Mouse (Mus musculus): ENCODE results near the gene Rab30. TPM values are rescaled to one million over a fixed set of nuclear protein-coding genes. Genes with fewer than 3 reads are reported as not detected.

Rab30 gene
- polyA plus RNA-seq, 1 experiment: 23.0 TPM

DNA sequence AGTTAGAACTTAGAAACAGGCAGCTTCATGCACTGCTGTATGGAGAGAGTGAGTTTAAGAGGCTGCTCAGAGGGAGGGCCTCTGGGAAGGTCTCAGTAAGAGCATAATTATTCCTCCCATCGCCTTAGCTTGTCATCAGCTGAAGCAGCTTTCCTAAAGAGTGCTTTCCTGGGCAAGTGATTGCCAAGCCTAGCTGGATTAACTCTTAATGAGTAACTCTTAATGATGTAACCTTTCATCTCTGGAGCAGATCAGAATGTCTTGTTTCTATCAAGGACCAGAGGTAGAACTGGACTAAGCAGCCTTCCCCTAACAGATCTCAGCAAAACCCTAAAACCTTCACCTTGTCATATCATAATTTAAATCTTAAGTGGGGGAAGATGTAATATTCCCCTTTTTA is 61.8 kb downstream of the Rab30 start:
- Histone ChIP-seq H3K4me1 (ENCODE audit: control insufficient read depth, insufficient read depth, low read length) (peaks cover 33% of the 10 kb centered on the region), H3K27ac (ENCODE audit: insufficient read depth, low read length) (no peak overlapping the region), H3K4me3 (replicated peaks; ENCODE audit: insufficient read depth, low read depth, low read length) (no peak overlapping the region), H3K27me3 (ENCODE audit: control insufficient read depth, insufficient read depth, low read length) (no peaks in the 10 kb centered on the region)
- WGBS: 79% methylated on average over 1 of the region's 1 CpGs
- no peak for TF ChIP-seq POLR2A (IDR thresholded peaks at IDR 0.05; ENCODE audit: borderline replicate concordance, insufficient read depth, low read length)
- no peak for DNase-seq

DNA sequence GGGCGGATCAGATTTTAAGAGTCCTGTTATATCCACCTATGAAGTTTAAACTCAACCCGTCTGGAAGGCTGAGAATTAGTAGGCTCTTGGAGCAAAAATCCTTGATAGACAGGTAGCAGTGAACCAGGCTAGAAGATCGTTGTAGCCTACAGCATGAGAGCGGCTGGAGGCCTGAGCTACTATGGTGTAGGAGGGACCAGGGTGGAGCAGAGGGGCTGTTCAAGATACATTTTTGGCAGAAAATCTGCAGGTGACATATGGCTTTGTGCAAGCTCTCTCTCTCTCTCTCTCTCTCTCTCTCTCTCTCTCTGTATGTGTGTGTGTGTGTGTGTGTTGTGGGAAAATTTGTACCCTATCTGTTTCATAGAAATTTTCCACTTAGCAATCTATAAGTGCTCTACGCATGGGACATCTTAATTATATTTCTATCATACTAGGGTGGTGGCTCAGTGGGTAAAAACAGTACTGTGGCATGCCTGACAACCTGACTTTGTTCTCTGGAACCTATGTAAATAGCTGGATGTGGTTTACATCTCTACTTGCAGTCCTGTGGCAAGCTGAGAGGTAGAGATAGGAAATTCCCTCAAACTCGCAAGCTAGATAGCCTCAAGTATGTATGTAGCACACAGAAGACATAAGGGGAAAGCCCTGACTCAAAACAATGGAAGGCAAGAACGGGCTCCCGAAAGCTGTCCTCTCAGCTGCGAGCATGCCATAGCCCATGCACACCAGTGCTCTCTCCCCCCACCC is 63.7 kb downstream of the Rab30 start:
- TF ChIP-seq POLR2A (IDR thresholded peaks at IDR 0.05; ENCODE audit: borderline replicate concordance, insufficient read depth, low read length) (no peak), CTCF (IDR thresholded peaks at IDR 0.05; ENCODE audit: borderline replicate concordance, insufficient read depth, low read depth, low read length) (no peak)
- peak in 1 of 2 experiments; percentile 54 for DNase-seq
- peak overlapping the region; percentile 28; the same call in 1 of the 2 replicates for H3K27ac ChIP-seq (ENCODE audit: insufficient read depth, low read length)
- no peak overlapping the region for H3K4me3 ChIP-seq (replicated peaks; ENCODE audit: insufficient read depth, low read depth, low read length)
- WGBS: 62% methylated on average over 9 of the region's 9 CpGs
- H3K4me1 ChIP-seq (ENCODE audit: control insufficient read depth, insufficient read depth, low read length): peaks cover 21% of the 10 kb centered on the region
- no peaks in the 10 kb centered on the region for H3K27me3 ChIP-seq (ENCODE audit: control insufficient read depth, insufficient read depth, low read length)

DNA sequence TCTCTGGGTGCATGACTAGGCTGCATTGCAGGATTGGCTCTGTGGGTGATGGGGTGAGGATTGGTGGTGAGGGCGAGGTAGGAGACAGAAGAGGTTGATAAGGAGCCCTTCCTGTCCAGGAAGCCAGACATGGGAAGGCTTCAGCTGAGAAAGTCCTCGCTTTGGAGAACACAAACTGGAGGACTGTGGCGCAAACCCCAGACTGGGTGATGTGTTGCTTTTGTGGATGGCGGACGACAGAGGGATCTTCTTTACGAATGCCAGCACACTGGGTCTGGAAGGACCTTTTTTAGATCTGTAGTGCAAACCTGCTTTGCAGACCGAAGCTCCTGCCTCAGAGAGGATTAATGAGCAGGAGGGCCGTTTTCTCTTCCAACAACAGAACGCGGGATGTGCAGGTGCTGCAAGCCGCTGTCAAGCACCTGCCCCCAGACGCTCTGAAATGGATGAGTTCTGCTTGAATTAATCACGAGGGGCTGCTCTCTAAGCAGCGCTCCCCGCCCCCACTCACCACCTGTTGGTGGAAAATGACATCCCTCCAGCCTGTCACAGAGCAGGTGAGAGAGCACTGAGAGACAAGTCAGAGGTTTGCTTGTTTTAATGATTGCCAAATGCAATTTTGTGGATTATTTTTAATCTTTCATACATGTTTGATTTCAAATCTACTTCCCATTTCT is 65.2 kb downstream of the Rab30 start:
- Histone ChIP-seq H3K4me1 (ENCODE audit: control insufficient read depth, insufficient read depth, low read length) (peaks cover 18% of the 10 kb centered on the region), H3K27me3 (ENCODE audit: control insufficient read depth, insufficient read depth, low read length) (no peaks in the 10 kb centered on the region), H3K27ac (ENCODE audit: insufficient read depth, low read length) (peak overlapping the region; percentile 25; the same call in 1 of the 2 replicates), H3K4me3 (replicated peaks; ENCODE audit: insufficient read depth, low read depth, low read length) (peak overlapping the region; percentile 10)
- TF ChIP-seq CTCF (IDR thresholded peaks at IDR 0.05; ENCODE audit: borderline replicate concordance, insufficient read depth, low read depth, low read length): no peak
- TF ChIP-seq POLR2A (IDR thresholded peaks at IDR 0.05; ENCODE audit: borderline replicate concordance, insufficient read depth, low read length): no peak
- 28% methylated on average over 15 of the region's 15 CpGs for WGBS
- peak in 1 of 2 experiments; percentile 47 for DNase-seq

DNA sequence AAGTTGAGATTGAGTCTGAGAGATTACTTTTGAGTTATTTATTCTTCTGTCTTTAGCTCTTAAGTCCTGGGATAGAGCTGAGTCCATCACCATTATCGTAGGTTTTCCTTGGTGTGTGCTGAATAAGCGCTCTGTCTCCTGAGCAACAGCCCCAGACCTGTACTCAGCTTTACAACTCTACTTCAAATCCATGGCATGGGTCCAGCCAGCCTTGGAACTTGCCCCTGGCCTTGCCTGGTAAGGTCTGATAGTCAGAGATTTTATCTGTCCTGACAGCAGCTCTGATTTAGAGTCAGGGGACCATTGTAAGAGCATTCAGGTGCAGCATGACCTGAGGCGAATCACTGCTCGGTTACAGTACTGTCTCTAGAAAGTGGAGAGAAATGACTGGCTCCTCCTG is 66.1 kb downstream of the Rab30 start:
- Histone ChIP-seq H3K4me3 (replicated peaks; ENCODE audit: insufficient read depth, low read depth, low read length) (no peak overlapping the region), H3K4me1 (ENCODE audit: control insufficient read depth, insufficient read depth, low read length) (peaks cover 18% of the 10 kb centered on the region), H3K27ac (ENCODE audit: insufficient read depth, low read length) (no peak overlapping the region), H3K27me3 (ENCODE audit: control insufficient read depth, insufficient read depth, low read length) (no peaks in the 10 kb centered on the region)
- TF ChIP-seq CTCF (IDR thresholded peaks at IDR 0.05; ENCODE audit: borderline replicate concordance, insufficient read depth, low read depth, low read length) (no peak), POLR2A (IDR thresholded peaks at IDR 0.05; ENCODE audit: borderline replicate concordance, insufficient read depth, low read length) (no peak)
- no peak for DNase-seq
- 72% methylated on average over 4 of the region's 4 CpGs for WGBS

DNA sequence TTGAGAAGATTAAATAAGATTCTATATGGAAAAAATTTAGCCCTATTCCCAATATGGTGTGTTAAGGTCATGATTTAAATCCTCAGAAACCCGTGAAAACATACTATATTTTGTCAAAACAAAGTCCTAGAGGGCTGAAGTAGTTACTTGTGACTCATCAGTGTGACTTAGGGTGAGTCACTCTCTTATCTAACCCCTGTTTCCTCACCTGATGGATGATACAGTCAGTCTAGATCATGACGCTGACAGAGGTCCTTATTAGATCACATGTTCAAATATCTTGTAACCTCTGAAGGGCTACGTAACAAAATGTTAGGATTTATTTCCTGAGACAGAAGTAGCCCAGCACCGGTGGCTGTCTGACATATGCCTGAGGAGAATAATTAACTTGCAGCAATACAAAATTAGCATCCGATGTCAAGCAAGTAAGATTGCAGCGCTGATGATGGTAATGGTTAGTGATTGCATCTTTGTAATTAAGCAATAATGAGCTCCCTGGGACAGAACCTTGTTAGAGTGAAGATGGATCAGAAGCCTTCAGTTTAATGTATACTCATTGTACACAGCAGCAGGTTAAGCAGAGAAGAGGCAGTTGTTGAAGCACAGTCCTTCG is 70.4 kb downstream of the Rab30 start:
- TF ChIP-seq CTCF (IDR thresholded peaks at IDR 0.05; ENCODE audit: borderline replicate concordance, insufficient read depth, low read depth, low read length): no peak
- TF ChIP-seq POLR2A (IDR thresholded peaks at IDR 0.05; ENCODE audit: borderline replicate concordance, insufficient read depth, low read length): no peak
- peaks cover 1% of the 10 kb centered on the region for H3K4me1 ChIP-seq (ENCODE audit: control insufficient read depth, insufficient read depth, low read length)
- 71% methylated on average over 7 of the region's 7 CpGs for WGBS
- no peak overlapping the region for H3K4me3 ChIP-seq (replicated peaks; ENCODE audit: insufficient read depth, low read depth, low read length)
- H3K27me3 ChIP-seq (ENCODE audit: control insufficient read depth, insufficient read depth, low read length): no peaks in the 10 kb centered on the region
- H3K27ac ChIP-seq (ENCODE audit: insufficient read depth, low read length): no peak overlapping the region
- no peak for DNase-seq

DNA sequence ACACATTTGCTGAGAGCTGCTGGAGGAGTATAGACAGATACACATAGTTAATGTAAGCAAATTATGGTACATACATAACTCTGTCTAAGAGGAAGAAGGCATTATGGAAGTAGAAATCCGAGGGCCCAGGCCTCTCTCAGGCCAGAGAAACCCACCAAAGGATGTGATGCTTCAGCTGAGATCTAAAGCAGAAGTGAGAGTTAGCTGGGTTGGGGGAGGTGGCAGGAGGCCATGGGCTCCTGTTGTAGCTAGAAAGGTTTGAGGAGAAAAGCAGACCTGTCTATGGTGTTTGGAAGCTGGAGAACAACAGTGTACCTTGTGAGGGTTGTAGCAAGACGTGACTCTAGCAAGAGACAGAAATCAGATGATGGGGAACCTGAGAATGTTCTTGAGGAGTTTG is 75.8 kb downstream of the Rab30 start:
- no peak overlapping the region for H3K27ac ChIP-seq (ENCODE audit: insufficient read depth, low read length)
- no peak for DNase-seq
- 78% methylated on average over 2 of the region's 2 CpGs for WGBS
- H3K27me3 ChIP-seq (ENCODE audit: control insufficient read depth, insufficient read depth, low read length): no peaks in the 10 kb centered on the region
- H3K4me1 ChIP-seq (ENCODE audit: control insufficient read depth, insufficient read depth, low read length): peaks cover 4% of the 10 kb centered on the region; the same call in 1 of the 2 replicates
- H3K4me3 ChIP-seq (replicated peaks; ENCODE audit: insufficient read depth, low read depth, low read length): no peak overlapping the region
- TF ChIP-seq CTCF (IDR thresholded peaks at IDR 0.05; ENCODE audit: borderline replicate concordance, insufficient read depth, low read depth, low read length) (no peak), POLR2A (IDR thresholded peaks at IDR 0.05; ENCODE audit: borderline replicate concordance, insufficient read depth, low read length) (no peak)

DNA sequence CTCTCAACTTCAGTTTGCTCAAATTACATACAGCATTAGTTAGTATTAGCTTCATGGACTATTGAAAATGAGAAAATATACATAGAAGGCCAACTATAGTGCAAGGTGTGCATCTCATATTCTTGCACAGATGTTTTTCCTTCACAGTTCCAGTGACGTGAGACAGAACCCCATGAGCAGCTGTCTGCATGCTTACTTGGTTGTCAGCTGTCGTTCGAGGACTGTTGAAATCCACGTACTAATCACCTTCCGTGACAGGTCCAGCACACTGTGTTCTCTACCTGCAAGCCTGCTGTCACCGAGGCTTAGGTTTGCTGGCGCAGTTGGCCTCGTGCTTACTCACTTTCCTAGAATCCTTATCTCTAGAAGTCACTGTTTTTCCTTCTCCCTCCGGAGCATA is 76.5 kb downstream of the Rab30 start:
- TF ChIP-seq CTCF (IDR thresholded peaks at IDR 0.05; ENCODE audit: borderline replicate concordance, insufficient read depth, low read depth, low read length): no peak
- TF ChIP-seq POLR2A (IDR thresholded peaks at IDR 0.05; ENCODE audit: borderline replicate concordance, insufficient read depth, low read length): no peak
- H3K27ac ChIP-seq (ENCODE audit: insufficient read depth, low read length): no peak overlapping the region
- no peak for DNase-seq
- 65% methylated on average over 9 of the region's 9 CpGs for WGBS
- no peak overlapping the region for H3K4me3 ChIP-seq (replicated peaks; ENCODE audit: insufficient read depth, low read depth, low read length)
- H3K4me1 ChIP-seq (ENCODE audit: control insufficient read depth, insufficient read depth, low read length): peaks cover 4% of the 10 kb centered on the region; the same call in 1 of the 2 replicates
- no peaks in the 10 kb centered on the region for H3K27me3 ChIP-seq (ENCODE audit: control insufficient read depth, insufficient read depth, low read length)

Data from cerebellum, adult 2 months (tissue).